Mouse (Mus musculus) megakaryocyte, embryonic 14.5 days (primary cell): ENCODE measurements around the gene Cdk6.

ENCODE experiments used
- FLI1 ChIP-seq: IDR thresholded peaks from 2 replicates; pipeline ENCODE4 v1.6.1; 2012; ENCODE audit warnings: low read length, inconsistent platforms, mixed read lengths
- GATA1 ChIP-seq: IDR thresholded peaks from 3 replicates; pipeline ENCODE4 v1.6.1; 2012; ENCODE audit warnings: mixed read lengths, low read length, inconsistent platforms, borderline replicate concordance

- TF ChIP-seq FLI1 (no peak), GATA1 (no peak)
These were observed 150.6 kb downstream of the Cdk6 start for GRCm38 (mm10) chr5:3491883-3492282.
